Mouse (Mus musculus): ENCODE results near the gene Haus5. TPM values are rescaled to one million over a fixed set of nuclear protein-coding genes. Genes with fewer than 3 reads are reported as not detected.

Gene Haus5
- polyA plus RNA-seq (2014; fragmentation: Nextera tagmentation; extraction: Ambion mirVana), result 20.0 and 20.6 TPM in 2 replicates

DNA sequence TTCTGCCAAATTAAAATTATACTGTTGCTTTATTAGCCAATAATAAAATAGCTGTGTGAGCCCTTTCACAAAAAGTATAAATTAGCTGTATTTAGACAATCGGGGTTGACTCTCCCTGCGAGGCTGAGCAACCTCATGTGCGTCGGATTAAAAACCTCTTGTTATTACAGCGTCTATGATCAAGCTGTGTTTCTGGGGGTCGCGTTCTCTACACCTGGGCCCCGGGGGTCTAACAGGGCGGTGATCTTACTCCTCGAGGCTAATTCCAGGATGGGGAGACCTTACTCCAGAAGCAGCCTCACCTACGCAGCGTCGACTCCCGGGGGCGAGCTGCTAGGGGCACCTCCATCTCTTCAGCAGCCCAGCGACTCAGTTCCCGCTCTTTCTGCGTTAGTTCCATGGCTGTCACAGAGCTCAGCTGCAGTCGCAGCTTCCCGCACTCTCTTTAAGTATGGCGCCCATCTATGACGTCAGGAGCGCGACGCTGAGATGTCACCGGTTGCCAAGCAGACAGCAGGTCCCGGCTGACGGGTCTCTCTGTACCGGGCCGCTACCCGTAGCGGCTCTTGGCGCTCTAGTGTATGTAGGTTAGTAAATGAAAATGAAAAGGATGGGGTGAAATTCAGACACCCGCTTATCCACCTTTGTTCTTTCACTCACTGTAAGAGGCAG, at the start of gene Haus5:
TSS of gene Haus5 (minus strand) at position 466 of the 672 bp plus-strand sequence.
- ATAC-seq (ENCODE audit: low FRiP score), result peak; percentile 94
- no peaks in the 10 kb centered on the region for H3K27me3 ChIP-seq (ENCODE audit: control insufficient read depth, insufficient read depth, low read length)
- peak; percentile 99 for DNase-seq (ENCODE audit: low spot score)
- peaks cover 18% of the 10 kb centered on the region for H3K36me3 ChIP-seq (replicated peaks; ENCODE audit: control insufficient read depth, insufficient read depth)
- peak within 1 kb of the TSS; percentile 79 for H3K9ac ChIP-seq
- peaks cover 12% of the 10 kb centered on the region for H3K4me1 ChIP-seq (replicated peaks; ENCODE audit: control insufficient read depth, insufficient read depth, low read length)
- H3K4me3 ChIP-seq (replicated peaks; ENCODE audit: low read length), result peak within 1 kb of the TSS; percentile 50
- WGBS, result 2% methylated on average over 34 of the region's 34 CpGs
- H3K27ac ChIP-seq, result peak within 1 kb of the TSS; percentile 80
- peak within 1 kb of the TSS; percentile 86 for H3K4me2 ChIP-seq (replicated peaks)
- H3K9me3 ChIP-seq (ENCODE audit: control insufficient read depth, low read length), result no peaks in the 10 kb centered on the region

DNA sequence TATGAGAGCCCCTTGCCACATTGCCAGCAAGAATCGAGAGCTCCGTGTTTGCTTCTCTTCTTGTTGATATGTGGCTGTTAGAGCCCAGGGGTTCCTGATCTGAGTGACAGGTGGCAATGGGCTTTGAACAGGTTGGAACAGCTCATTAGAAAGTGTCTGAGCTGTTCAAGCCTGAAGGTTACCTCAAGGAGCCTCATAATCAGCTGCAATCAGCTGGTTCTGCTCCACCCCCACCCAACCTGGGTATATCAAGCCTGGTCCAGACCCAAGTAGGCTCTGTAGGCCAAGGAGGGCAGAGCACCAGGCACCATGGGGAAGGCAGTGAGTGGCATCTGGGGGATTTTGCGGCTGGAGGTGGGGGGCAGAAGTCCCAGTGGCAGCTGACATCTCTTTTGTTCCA, 47.1 kb upstream of the Haus5 start, which contains the start of gene Atp4a:
TSS of gene Atp4a (plus strand) at position 268 of the 400 bp plus-strand sequence.
- DNase-seq (ENCODE audit: low spot score) (no peak), ATAC-seq (ENCODE audit: low FRiP score) (no peak)
- Histone ChIP-seq H3K4me2 (replicated peaks) (no peak within 1 kb of the TSS), H3K4me3 (replicated peaks; ENCODE audit: low read length) (no peak within 1 kb of the TSS), H3K27me3 (ENCODE audit: control insufficient read depth, insufficient read depth, low read length) (peaks cover 6% of the 10 kb centered on the region; the same call in 1 of the 2 replicates), H3K27ac (no peak within 1 kb of the TSS), H3K9ac (no peak within 1 kb of the TSS), H3K4me1 (replicated peaks; ENCODE audit: control insufficient read depth, insufficient read depth, low read length) (0 out of 2 replicates have a peak, but pooled peaks cover under 1% of the 10 kb centered on the region), H3K36me3 (replicated peaks; ENCODE audit: control insufficient read depth, insufficient read depth) (no peaks in the 10 kb centered on the region), H3K9me3 (ENCODE audit: control insufficient read depth, low read length) (no peaks in the 10 kb centered on the region)
- 83% methylated on average over 3 of the region's 3 CpGs for WGBS

DNA sequence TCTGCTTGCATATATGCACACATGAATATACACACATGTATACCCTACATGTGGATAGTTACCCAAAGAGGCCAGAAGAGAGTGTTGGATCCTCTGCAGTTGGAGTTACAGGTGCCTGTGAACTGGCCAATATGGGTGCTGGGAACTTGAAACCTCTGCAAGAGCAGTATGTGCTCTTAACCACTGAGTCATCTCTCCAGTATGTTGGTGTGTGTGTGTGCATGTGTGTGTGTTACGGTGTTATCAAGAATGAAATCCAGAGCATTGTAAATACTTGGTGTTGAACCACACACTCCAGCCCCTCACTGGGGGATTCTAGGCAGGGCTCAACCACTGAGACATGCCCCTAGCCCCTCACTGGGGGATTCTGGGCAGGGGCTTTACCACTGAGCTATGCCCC, 42.6 kb upstream of the Haus5 start:
- H3K27ac ChIP-seq, result no peak overlapping the region
- H3K4me2 ChIP-seq (replicated peaks), result no peak overlapping the region
- no peaks in the 10 kb centered on the region for H3K36me3 ChIP-seq (replicated peaks; ENCODE audit: control insufficient read depth, insufficient read depth)
- DNase-seq (ENCODE audit: low spot score) (no peak), ATAC-seq (ENCODE audit: low FRiP score) (no peak)
- H3K9ac ChIP-seq, result no peak overlapping the region
- H3K27me3 ChIP-seq (ENCODE audit: control insufficient read depth, insufficient read depth, low read length), result no peaks in the 10 kb centered on the region
- WGBS, result 86% methylated on average over 1 of the region's 1 CpGs
- no peaks in the 10 kb centered on the region for H3K9me3 ChIP-seq (ENCODE audit: control insufficient read depth, low read length)
- H3K4me3 ChIP-seq (replicated peaks; ENCODE audit: low read length), result no peak overlapping the region
- H3K4me1 ChIP-seq (replicated peaks; ENCODE audit: control insufficient read depth, insufficient read depth, low read length), result no peaks in the 10 kb centered on the region

DNA sequence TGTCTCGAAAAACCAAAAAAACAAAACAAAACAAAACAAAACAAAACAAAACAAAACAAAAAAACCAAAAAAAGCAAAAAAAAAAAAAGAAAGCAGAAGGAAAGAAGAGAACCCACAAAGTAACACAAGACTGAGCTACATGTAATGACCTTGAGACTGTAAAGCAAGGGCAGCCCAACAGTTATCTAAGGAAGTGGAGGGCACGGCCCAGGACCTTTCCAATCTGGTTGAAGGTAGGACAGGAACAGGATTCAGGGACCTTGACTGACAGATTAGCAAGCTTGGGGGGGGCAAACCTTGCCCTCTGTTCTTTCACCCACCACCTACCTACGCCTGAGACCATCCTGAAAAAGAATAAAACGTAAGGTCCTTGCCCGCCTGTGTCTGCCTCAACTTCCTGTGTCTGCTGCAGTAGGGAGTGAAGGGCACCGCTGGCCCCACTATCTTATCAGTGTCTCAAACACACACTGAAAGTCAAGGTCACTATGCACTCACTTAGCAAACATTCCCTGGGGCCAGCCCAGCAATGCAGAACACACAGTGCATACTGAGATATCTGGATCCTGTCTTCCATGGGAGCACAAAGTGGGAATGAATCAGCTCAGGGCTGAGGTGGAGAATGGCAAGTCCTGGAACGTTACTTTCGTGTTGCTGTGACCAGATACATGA, 41.6 kb upstream of the Haus5 start:
- 89% methylated on average over 8 of the region's 8 CpGs for WGBS

DNA sequence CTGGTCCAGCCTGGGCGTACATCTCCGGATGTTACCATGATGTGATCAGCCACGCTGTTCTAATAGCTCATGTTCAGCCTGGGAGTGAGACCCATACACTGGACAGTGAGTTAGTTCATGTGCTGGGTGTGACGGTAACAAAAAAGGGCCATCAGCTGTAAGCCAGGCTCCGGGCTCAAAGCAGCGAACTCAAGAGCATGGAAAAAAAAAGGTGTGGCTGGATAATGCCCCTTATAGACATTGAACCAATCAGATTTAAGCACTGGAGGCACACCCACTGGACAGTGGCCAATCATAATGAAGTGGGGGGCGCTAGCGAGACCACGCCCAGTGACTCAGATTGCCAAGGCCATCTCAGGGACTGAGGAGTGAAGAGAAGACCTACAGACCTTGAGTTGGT, 33.8 kb upstream of the Haus5 start, which contains the start of gene 2200002J24Rik:
TSS of gene 2200002J24Rik (plus strand) at position 338 of the 400 bp plus-strand sequence.
- WGBS, result 43% methylated on average over 9 of the region's 9 CpGs
- no peak within 1 kb of the TSS for H3K4me2 ChIP-seq (replicated peaks)
- DNase-seq (ENCODE audit: low spot score) (no peak), ATAC-seq (ENCODE audit: low FRiP score) (no peak)
- H3K27ac ChIP-seq, result no peak within 1 kb of the TSS
- H3K4me1 ChIP-seq (replicated peaks; ENCODE audit: control insufficient read depth, insufficient read depth, low read length), result no peaks in the 10 kb centered on the region
- H3K4me3 ChIP-seq (replicated peaks; ENCODE audit: low read length), result no peak within 1 kb of the TSS
- no peaks in the 10 kb centered on the region for H3K36me3 ChIP-seq (replicated peaks; ENCODE audit: control insufficient read depth, insufficient read depth)
- H3K27me3 ChIP-seq (ENCODE audit: control insufficient read depth, insufficient read depth, low read length), result no peaks in the 10 kb centered on the region; the same call in 1 of the 2 replicates
- no peaks in the 10 kb centered on the region for H3K9me3 ChIP-seq (ENCODE audit: control insufficient read depth, low read length)
- H3K9ac ChIP-seq, result no peak within 1 kb of the TSS

More for the DNA sequence above, 41.6 kb upstream of the Haus5 start:
- ATAC-seq (ENCODE audit: low FRiP score), result no peak
- Histone ChIP-seq H3K36me3 (replicated peaks; ENCODE audit: control insufficient read depth, insufficient read depth) (no peaks in the 10 kb centered on the region), H3K4me3 (replicated peaks; ENCODE audit: low read length) (no peak overlapping the region), H3K4me2 (replicated peaks) (no peak overlapping the region), H3K9ac (no peak overlapping the region), H3K27ac (no peak overlapping the region), H3K4me1 (replicated peaks; ENCODE audit: control insufficient read depth, insufficient read depth, low read length) (no peaks in the 10 kb centered on the region), H3K27me3 (ENCODE audit: control insufficient read depth, insufficient read depth, low read length) (no peaks in the 10 kb centered on the region), H3K9me3 (ENCODE audit: control insufficient read depth, low read length) (no peaks in the 10 kb centered on the region)
- DNase-seq (ENCODE audit: low spot score), result no peak

DNA sequence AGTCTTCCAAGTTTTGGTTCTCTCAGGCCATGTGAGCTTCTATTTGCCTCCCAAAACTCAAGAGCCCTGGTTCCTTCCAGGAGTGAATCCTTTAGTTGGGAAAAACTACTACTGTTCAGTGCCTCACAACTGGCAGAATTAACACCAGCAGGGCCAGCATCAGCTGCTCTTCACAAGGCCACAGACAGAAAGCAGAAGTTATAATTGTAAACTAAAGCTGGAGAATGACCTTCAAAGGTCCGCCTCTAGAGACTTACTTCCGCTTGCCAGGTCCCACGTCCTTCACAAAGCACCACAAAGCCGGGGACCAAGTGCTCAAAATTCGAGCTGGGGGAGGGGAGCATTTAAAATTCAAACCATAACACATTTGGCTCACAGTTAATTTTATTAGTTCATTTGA, 33.3 kb upstream of the Haus5 start:
- no peak overlapping the region for H3K9ac ChIP-seq
- no peaks in the 10 kb centered on the region; the same call in 1 of the 2 replicates for H3K27me3 ChIP-seq (ENCODE audit: control insufficient read depth, insufficient read depth, low read length)
- ATAC-seq (ENCODE audit: low FRiP score) (no peak), DNase-seq (ENCODE audit: low spot score) (no peak)
- no peaks in the 10 kb centered on the region for H3K36me3 ChIP-seq (replicated peaks; ENCODE audit: control insufficient read depth, insufficient read depth)
- H3K4me3 ChIP-seq (replicated peaks; ENCODE audit: low read length), result no peak overlapping the region
- H3K4me2 ChIP-seq (replicated peaks), result no peak overlapping the region
- H3K4me1 ChIP-seq (replicated peaks; ENCODE audit: control insufficient read depth, insufficient read depth, low read length), result no peaks in the 10 kb centered on the region
- no peak overlapping the region for H3K27ac ChIP-seq
- 77% methylated on average over 5 of the region's 5 CpGs for WGBS
- no peaks in the 10 kb centered on the region for H3K9me3 ChIP-seq (ENCODE audit: control insufficient read depth, low read length)

DNA sequence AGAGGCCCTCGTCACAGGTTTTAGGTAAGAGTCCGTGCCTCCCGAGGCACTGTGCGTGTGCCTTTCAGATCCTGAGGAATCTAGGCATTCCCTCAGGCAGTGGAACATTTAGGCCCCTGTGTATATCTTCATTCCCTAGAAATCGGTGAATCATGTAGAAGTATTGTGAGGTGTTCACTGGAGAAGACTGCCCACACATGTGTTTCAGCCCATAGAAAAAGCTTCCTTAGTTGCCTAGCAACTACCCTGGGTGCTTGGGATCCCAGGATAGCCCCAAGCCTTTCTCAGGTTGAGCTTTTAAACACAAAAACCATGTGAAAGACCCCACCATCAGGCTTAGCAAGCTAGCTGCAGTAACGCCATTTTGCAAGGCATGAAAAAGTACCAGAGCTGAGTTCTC, 23.5 kb upstream of the Haus5 start:
- ATAC-seq (ENCODE audit: low FRiP score), result no peak
- 73% methylated on average over 6 of the region's 6 CpGs for WGBS

DNA sequence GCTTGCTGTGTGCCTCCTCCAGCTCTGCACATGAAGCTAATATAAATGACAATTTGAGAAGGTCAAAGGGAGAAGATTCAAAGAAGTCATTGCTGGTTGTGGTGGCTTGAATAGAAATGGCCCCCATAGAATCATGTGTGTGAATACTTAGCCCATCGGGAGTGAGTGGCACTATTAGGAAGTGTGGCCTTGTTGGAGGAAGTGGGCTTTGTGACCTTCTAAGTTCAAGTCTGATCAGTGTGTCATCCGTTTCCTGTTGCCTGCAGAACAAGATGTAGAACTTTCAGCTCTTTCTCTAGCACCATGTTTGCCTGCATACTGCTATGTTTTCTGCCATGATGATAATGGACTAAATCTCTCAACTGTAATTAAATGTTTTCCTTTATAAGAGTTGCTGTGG, 18.6 kb upstream of the Haus5 start:
- H3K9ac ChIP-seq, result no peak overlapping the region
- H3K36me3 ChIP-seq (replicated peaks; ENCODE audit: control insufficient read depth, insufficient read depth), result no peaks in the 10 kb centered on the region
- peaks cover 14% of the 10 kb centered on the region for H3K27me3 ChIP-seq (ENCODE audit: control insufficient read depth, insufficient read depth, low read length)
- ATAC-seq (ENCODE audit: low FRiP score), result no peak
- no peak overlapping the region for H3K4me2 ChIP-seq (replicated peaks)
- no peaks in the 10 kb centered on the region for H3K9me3 ChIP-seq (ENCODE audit: control insufficient read depth, low read length)
- no peaks in the 10 kb centered on the region for H3K4me1 ChIP-seq (replicated peaks; ENCODE audit: control insufficient read depth, insufficient read depth, low read length)
- no peak overlapping the region for H3K4me3 ChIP-seq (replicated peaks; ENCODE audit: low read length)
- DNase-seq (ENCODE audit: low spot score), result no peak
- WGBS, result 81% methylated on average over 2 of the region's 2 CpGs
- H3K27ac ChIP-seq, result no peak overlapping the region

More for the DNA sequence above, 23.5 kb upstream of the Haus5 start:
- Histone ChIP-seq H3K27me3 (ENCODE audit: control insufficient read depth, insufficient read depth, low read length) (peaks cover 15% of the 10 kb centered on the region), H3K4me3 (replicated peaks; ENCODE audit: low read length) (no peak overlapping the region), H3K27ac (no peak overlapping the region), H3K4me1 (replicated peaks; ENCODE audit: control insufficient read depth, insufficient read depth, low read length) (no peaks in the 10 kb centered on the region), H3K9ac (no peak overlapping the region), H3K9me3 (ENCODE audit: control insufficient read depth, low read length) (no peaks in the 10 kb centered on the region), H3K36me3 (replicated peaks; ENCODE audit: control insufficient read depth, insufficient read depth) (no peaks in the 10 kb centered on the region), H3K4me2 (replicated peaks) (no peak overlapping the region)
- no peak for DNase-seq (ENCODE audit: low spot score)

DNA sequence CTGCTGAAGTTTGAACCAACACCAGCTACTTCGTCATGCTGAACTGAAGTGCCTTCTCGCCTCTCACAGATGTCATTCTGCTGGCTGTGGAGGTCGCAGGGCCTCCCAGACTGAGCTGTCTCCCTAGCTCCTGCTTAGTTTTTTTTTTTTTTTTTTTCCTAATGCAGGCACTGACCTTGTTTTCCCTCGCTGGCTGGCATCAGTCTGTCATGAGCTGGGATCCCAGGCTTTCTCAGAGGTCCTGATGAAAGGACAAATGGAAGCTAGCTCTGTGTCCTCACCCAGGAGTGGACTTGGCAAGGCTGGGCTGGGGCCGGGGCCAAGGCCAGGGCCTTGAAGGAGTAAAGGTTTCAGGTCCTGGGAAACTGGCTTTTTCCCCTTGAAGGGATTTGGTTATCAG, 17.1 kb upstream of the Haus5 start:
- ATAC-seq (ENCODE audit: low FRiP score), result no peak
- Histone ChIP-seq H3K27me3 (ENCODE audit: control insufficient read depth, insufficient read depth, low read length) (0 out of 2 replicates have a peak, but pooled peaks cover under 1% of the 10 kb centered on the region), H3K9me3 (ENCODE audit: control insufficient read depth, low read length) (no peaks in the 10 kb centered on the region), H3K4me3 (replicated peaks; ENCODE audit: low read length) (no peak overlapping the region), H3K4me2 (replicated peaks) (no peak overlapping the region), H3K27ac (no peak overlapping the region), H3K4me1 (replicated peaks; ENCODE audit: control insufficient read depth, insufficient read depth, low read length) (no peaks in the 10 kb centered on the region), H3K36me3 (replicated peaks; ENCODE audit: control insufficient read depth, insufficient read depth) (no peaks in the 10 kb centered on the region), H3K9ac (no peak overlapping the region)
- DNase-seq (ENCODE audit: low spot score), result no peak
- WGBS, result 81% methylated on average over 5 of the region's 5 CpGs

Measured in hindbrain, embryonic 14.5 days (tissue).